Mouse (Mus musculus) bone marrow, adult 2 months (tissue): Measurements from ENCODE around the gene Dgki.

ENCODE experiments used
- CTCF ChIP-seq: fragments of 200-500 bp; IDR thresholded peaks from 2 replicates; pipeline ENCODE4 v1.5.1; 2011; ENCODE audit warnings: low read length, control low read depth; ENCODE audit not compliant: control insufficient read depth, insufficient read depth
- POLR2A ChIP-seq: fragments of 200-500 bp; IDR thresholded peaks from 2 replicates; pipeline ENCODE4 v1.6.1; 2011; ENCODE audit warnings: low read depth, mild to moderate bottlenecking, control low read depth, low read length, borderline replicate concordance; ENCODE audit not compliant: control insufficient read depth

DNA sequence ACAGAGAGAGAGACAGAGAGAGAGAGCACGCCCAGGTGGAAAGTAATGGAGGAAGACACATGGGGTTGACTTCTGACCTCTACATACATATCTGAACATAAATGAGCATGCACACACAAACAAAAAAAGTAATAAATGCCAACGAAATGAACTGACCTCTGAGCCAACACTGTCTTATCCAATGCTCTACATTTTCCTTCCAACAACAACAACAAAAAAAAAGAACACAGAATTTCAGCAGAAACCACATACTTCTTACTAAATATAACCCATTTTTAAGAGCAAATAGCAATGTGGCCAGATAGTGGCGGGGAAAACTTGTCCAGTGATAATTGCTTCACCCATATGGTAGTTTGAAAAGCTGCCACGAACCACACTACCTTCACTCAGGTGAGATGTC lies 255.2 kb downstream of the Dgki start:
- TF ChIP-seq POLR2A (no peak), CTCF (no peak)
